ENCODE assay signal across 9 mouse cellular contexts in genomic region chr16:30310647-30311046, GRCm38 (mm10). TPM values are rescaled to one million over a fixed set of nuclear protein-coding genes. Genes with fewer than 3 reads are reported as not detected.
DNase-seq lines count a peak whose midpoint lies in the region; ATAC-seq lines count a peak whose summit lies in the region.
"Had no signal": no experiment of that assay in that cellular context is flagged by ENCODE, and none has a peak within 500 bp of the region (broad histone marks: within the 10 kb centered on the region; RNA-seq: fewer than 3 reads in every experiment).

Gene Gp5, minus strand, starts transcription at chr16:30310779.

- no peak for DNase-seq in liver, embryonic 11.5 days (ENCODE audit: low spot score)
- DNase-seq in liver, result no peak
- no peak for DNase-seq in embryonic facial prominence, embryonic 11.5 days (ENCODE audit: low spot score)
- DNase-seq in urinary bladder, postnatal 10 days (ENCODE audit: low spot score), result no peak
- no peak for DNase-seq in right cerebral cortex, adult 2 months (ENCODE audit: low spot score in 2 of 2)
- DNase-seq in adrenal gland, postnatal 25 days, result no peak
- DNase-seq: kidney, adult 18-20 months had no signal

- peak within 1 kb of the TSS; percentile 65 for H3K9ac ChIP-seq in liver, embryonic 11.5 days (ENCODE audit: low read depth, low read length)
- no peak within 1 kb of the TSS for H3K9ac ChIP-seq in embryonic facial prominence, embryonic 11.5 days (replicated peaks; ENCODE audit: low read length)
- peak within 1 kb of the TSS; percentile 49; the same call in 1 of the 2 replicates for H3K9ac ChIP-seq in intestine, embryonic 15.5 days
- H3K9ac ChIP-seq in neural tube, embryonic 13.5 days, result peak within 1 kb of the TSS; percentile 70

- no peaks in the 10 kb centered on the region for H3K9me3 ChIP-seq in liver, embryonic 11.5 days (ENCODE audit: control insufficient read depth, low read length)
- no peaks in the 10 kb centered on the region for H3K9me3 ChIP-seq in embryonic facial prominence, embryonic 11.5 days (replicated peaks; ENCODE audit: control insufficient read depth, low read length)
- H3K9me3 ChIP-seq in intestine, embryonic 15.5 days, result no peaks in the 10 kb centered on the region
- no peaks in the 10 kb centered on the region for H3K9me3 ChIP-seq in neural tube, embryonic 13.5 days

- H3K4me2 ChIP-seq in liver, embryonic 11.5 days, result peak within 1 kb of the TSS; percentile 100
- peak within 1 kb of the TSS; percentile 99 for H3K4me2 ChIP-seq in embryonic facial prominence, embryonic 11.5 days (ENCODE audit: low read depth, low read length)
- peak within 1 kb of the TSS; percentile 99 for H3K4me2 ChIP-seq in intestine, embryonic 15.5 days (replicated peaks)
- peak within 1 kb of the TSS; percentile 96 for H3K4me2 ChIP-seq in neural tube, embryonic 13.5 days

- peak within 1 kb of the TSS; percentile 62 for H3K4me3 ChIP-seq in liver, embryonic 11.5 days (ENCODE audit: low read depth, low read length)
- peak within 1 kb of the TSS; percentile 6; the same call in 1 of the 2 replicates for H3K4me3 ChIP-seq in embryonic facial prominence, embryonic 11.5 days (ENCODE audit: low read depth, low read length)
- peak within 1 kb of the TSS; percentile 61 for H3K4me3 ChIP-seq in intestine, embryonic 15.5 days (replicated peaks)
- peak within 1 kb of the TSS; percentile 57 for H3K4me3 ChIP-seq in neural tube, embryonic 13.5 days

- H3K27ac ChIP-seq in liver, embryonic 11.5 days (ENCODE audit: low read depth, low read length), result peak within 1 kb of the TSS; percentile 66
- H3K27ac ChIP-seq in embryonic facial prominence, embryonic 11.5 days (replicated peaks; ENCODE audit: low read depth, low read length), result no peak within 1 kb of the TSS
- no peak within 1 kb of the TSS for H3K27ac ChIP-seq in intestine, embryonic 15.5 days
- no peak within 1 kb of the TSS for H3K27ac ChIP-seq in neural tube, embryonic 13.5 days (replicated peaks)

- peaks cover 30% of the 10 kb centered on the region for H3K27me3 ChIP-seq in liver, embryonic 11.5 days (replicated peaks; ENCODE audit: control insufficient read depth, insufficient read depth, low read length)
- H3K27me3 ChIP-seq in embryonic facial prominence, embryonic 11.5 days (ENCODE audit: control insufficient read depth, insufficient read depth, low read length), result peaks cover 33% of the 10 kb centered on the region
- peaks cover 23% of the 10 kb centered on the region for H3K27me3 ChIP-seq in intestine, embryonic 15.5 days (replicated peaks)
- H3K27me3 ChIP-seq in neural tube, embryonic 13.5 days, result peaks cover 64% of the 10 kb centered on the region

- peaks cover 31% of the 10 kb centered on the region for H3K4me1 ChIP-seq in liver, embryonic 11.5 days (replicated peaks; ENCODE audit: control insufficient read depth, insufficient read depth, low read length)
- peaks cover 6% of the 10 kb centered on the region for H3K4me1 ChIP-seq in embryonic facial prominence, embryonic 11.5 days (ENCODE audit: control insufficient read depth, insufficient read depth, low read length)
- peaks cover 18% of the 10 kb centered on the region for H3K4me1 ChIP-seq in intestine, embryonic 15.5 days (replicated peaks)
- peaks cover 23% of the 10 kb centered on the region for H3K4me1 ChIP-seq in neural tube, embryonic 13.5 days (replicated peaks)

- no peaks in the 10 kb centered on the region for H3K36me3 ChIP-seq in liver, embryonic 11.5 days (ENCODE audit: control insufficient read depth, insufficient read depth, low read length)
- H3K36me3 ChIP-seq in embryonic facial prominence, embryonic 11.5 days (replicated peaks; ENCODE audit: control insufficient read depth, insufficient read depth, low read depth, low read length), result no peaks in the 10 kb centered on the region; the same call in 1 of the 2 replicates
- no peaks in the 10 kb centered on the region; the same call in 1 of the 2 replicates for H3K36me3 ChIP-seq in intestine, embryonic 15.5 days
- H3K36me3 ChIP-seq in neural tube, embryonic 13.5 days, result peaks cover 3% of the 10 kb centered on the region

- peak; percentile 67 for ATAC-seq in liver, embryonic 11.5 days (replicated peaks; ENCODE audit: low FRiP score)
- no peak for ATAC-seq in embryonic facial prominence, embryonic 11.5 days (replicated peaks; ENCODE audit: insufficient number of reproducible peaks, low FRiP score, low TSS enrichment, low read depth)
- no peak for ATAC-seq in intestine, embryonic 15.5 days
- no peak for ATAC-seq in neural tube, embryonic 13.5 days (ENCODE audit: low read depth)

RNA-seq across cellular contexts. Expression of gene Gp5, which starts in this region (rescaled TPM):
- 31.1 and 37.5 TPM in 2 replicates for polyA plus RNA-seq in liver, embryonic 11.5 days (2014; fragmentation: Nextera tagmentation; extraction: Ambion mirVana)
- polyA plus RNA-seq in embryonic facial prominence, embryonic 11.5 days (2014; fragmentation: Nextera tagmentation; extraction: Ambion mirVana), result 2.0 and 2.5 TPM in 2 replicates
- 0.46 and 0.59 TPM in 2 replicates for polyA plus RNA-seq in intestine, embryonic 15.5 days (2015; fragmentation: Nextera tagmentation; extraction: Ambion mirVana)
- polyA plus RNA-seq in neural tube, embryonic 13.5 days (2015; fragmentation: Nextera tagmentation; extraction: Ambion mirVana), result 0.42 and 0.70 TPM in 2 replicates
- total RNA-seq in adrenal gland, postnatal 25 days (2021), result 0.15 and 0.71 TPM in 2 replicates

Comparison
In these comparisons a context has a peak if more than half of its experiments do, and no peak if none do; other contexts are left out.
1. H3K4me3 ChIP-seq: peak in every context shown above with its lines; median percentile 62 in liver, embryonic 11.5 days; 61 in intestine, embryonic 15.5 days; 57 in neural tube, embryonic 13.5 days; 6 in embryonic facial prominence, embryonic 11.5 days.